Mouse (Mus musculus) liver, adult 2 months (tissue): ENCODE measurements around the gene Strap. TPM values are rescaled to one million over a fixed set of nuclear protein-coding genes. Genes with fewer than 3 reads are reported as not detected.

Experiments used
- DNase-seq: peaks from one replicate; pipeline ENCODE4 v3.0.0-alpha.2; 2011; ENCODE audit warnings: low read depth, low spot score; ENCODE audit errors: extremely low read depth
- H3K27ac ChIP-seq: fragments of 200-500 bp; replicated peaks from 2 replicates; pipeline ENCODE4 v1.5.1; 2012; ENCODE audit warnings: low read depth, mild to moderate bottlenecking, control low read depth, inconsistent platforms, low read length; ENCODE audit not compliant: insufficient read depth
- H3K27me3 ChIP-seq: fragments of 200-500 bp; 2 replicates; pipeline ENCODE4 v1.6.1; 2012; ENCODE audit warnings: mild to moderate bottlenecking, moderate library complexity, low read length, inconsistent platforms; ENCODE audit not compliant: control insufficient read depth, insufficient read depth
- H3K36me3 ChIP-seq: fragments of 200-500 bp; 2 replicates; pipeline ENCODE4 v1.6.1; 2012; ENCODE audit warnings: low read length, inconsistent platforms; ENCODE audit not compliant: control insufficient read depth, insufficient read depth
- H3K4me1 ChIP-seq: fragments of 200-500 bp; 2 replicates; pipeline ENCODE4 v1.6.1; 2011; ENCODE audit warnings: low read length; ENCODE audit not compliant: control insufficient read depth, insufficient read depth
- H3K4me3 ChIP-seq: fragments of 200-500 bp; 2 replicates; pipeline ENCODE4 v1.5.1; 2011; ENCODE audit warnings: low read depth, mild to moderate bottlenecking, control low read depth, low read length, moderate library complexity; ENCODE audit not compliant: insufficient read depth
- H3K79me2 ChIP-seq: fragments of 200-500 bp; 2 replicates; pipeline ENCODE4 v1.6.1; 2012; ENCODE audit warnings: inconsistent platforms, mild to moderate bottlenecking, low read length, moderate library complexity; ENCODE audit not compliant: control insufficient read depth, insufficient read depth
- H3K9ac ChIP-seq: fragments of 200-500 bp; 2 replicates; pipeline ENCODE4 v1.6.1; 2012; ENCODE audit warnings: low read depth, mild to moderate bottlenecking, control low read depth, inconsistent platforms, low read length
- CTCF ChIP-seq: fragments of 200-500 bp; IDR thresholded peaks from 2 replicates; pipeline ENCODE4 v1.5.1; 2011; ENCODE audit warnings: low read depth, low read length, control low read depth
- POLR2A ChIP-seq: fragments of 200-500 bp; IDR thresholded peaks from 2 replicates; pipeline ENCODE4 v1.6.1; 2011; ENCODE audit warnings: low read length, control low read depth; ENCODE audit not compliant: insufficient read depth; ENCODE audit errors: extremely low read depth
- WGBS: fragments of 180-500 bp; shearing (Covaris S2); methylation state at CpG from one replicate; pipeline ENCODE4 v1.1.7; 2018; 5-methylcytosine and 5-hydroxymethylcytosine counted together
- polyA plus RNA-seq: library from polyadenylated mRNA; depleted of rRNA; stranded (reverse); fragments of >200 nt; gene quantifications from 2 replicates; pipeline ENCODE4 v1.2.3, GENCODE M21; 2012; rRNA removed
- total RNA-seq: library from RNA; depleted of rRNA; stranded (reverse); fragments of >200 nt; gene quantifications from 2 replicates; pipeline ENCODE4 v1.2.3, GENCODE M21; 2014; rRNA removed

Gene Strap
- total and polyA plus RNA-seq, 2 experiments = 26.8 to 47.1 TPM

- TF ChIP-seq POLR2A (no peak), CTCF (no peak)
- H3K9ac ChIP-seq = no peak overlapping the region
- H3K36me3 ChIP-seq = peaks cover 7% of the 10 kb centered on the region; the same call in 1 of the 2 replicates
- no peak overlapping the region for H3K4me3 ChIP-seq
- DNase-seq = no peak
- no peaks in the 10 kb centered on the region for H3K79me2 ChIP-seq
- H3K4me1 ChIP-seq = peaks cover 2% of the 10 kb centered on the region; the same call in 1 of the 2 replicates
- no peak overlapping the region for H3K27ac ChIP-seq
- 84% methylated on average over 9 of the region's 9 CpGs for WGBS
- no peaks in the 10 kb centered on the region for H3K27me3 ChIP-seq
These were observed 54.2 kb downstream of the Strap start for GRCm38 (mm10) chr6:137788976-137789590.

- peaks cover 7% of the 10 kb centered on the region; the same call in 1 of the 2 replicates for H3K36me3 ChIP-seq
- H3K79me2 ChIP-seq = no peaks in the 10 kb centered on the region
- no peak overlapping the region for H3K4me3 ChIP-seq
- DNase-seq = no peak
- no peaks in the 10 kb centered on the region for H3K27me3 ChIP-seq
- H3K9ac ChIP-seq = no peak overlapping the region
- 40% methylated on average over 2 of the region's 2 CpGs for WGBS
- no peaks in the 10 kb centered on the region for H3K4me1 ChIP-seq
- no peak for TF ChIP-seq CTCF
- no peak for TF ChIP-seq POLR2A
- H3K27ac ChIP-seq = no peak overlapping the region
These were observed 54.8 kb downstream of the Strap start for GRCm38 (mm10) chr6:137789658-137790057.

DNA sequence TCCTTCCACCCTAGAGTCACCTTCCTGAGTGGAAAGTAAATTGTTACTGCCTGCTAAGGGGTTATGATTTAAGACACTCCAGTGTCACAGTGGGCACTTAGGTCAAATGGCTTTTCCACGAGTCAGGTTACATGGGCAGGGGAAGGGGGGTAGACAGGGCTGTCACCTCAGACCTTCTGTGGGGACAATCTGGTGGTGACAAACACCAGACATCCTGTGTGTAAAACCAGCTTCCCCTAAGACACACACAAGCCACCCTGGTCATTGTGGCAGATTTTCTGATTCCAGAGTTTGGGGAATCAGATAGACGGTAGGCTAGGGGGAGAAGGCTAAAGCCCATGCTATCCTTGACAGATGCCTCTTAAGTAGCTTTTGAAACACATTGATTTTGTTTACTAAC, 60.6 kb downstream of the Strap start:
- Histone ChIP-seq H3K9ac (no peak overlapping the region), H3K4me1 (no peaks in the 10 kb centered on the region), H3K4me3 (no peak overlapping the region), H3K79me2 (no peaks in the 10 kb centered on the region), H3K27me3 (no peaks in the 10 kb centered on the region), H3K36me3 (peaks cover 3% of the 10 kb centered on the region; the same call in 1 of the 2 replicates), H3K27ac (no peak overlapping the region)
- DNase-seq = no peak
- TF ChIP-seq CTCF (no peak), POLR2A (no peak)
- 70% methylated on average over 2 of the region's 2 CpGs for whole genome bisulfite sequencing

GRCm38 (mm10) chr6:137796596-137797567, 62.0 kb downstream of the Strap start:
- Histone ChIP-seq H3K9ac (no peak overlapping the region), H3K79me2 (no peaks in the 10 kb centered on the region), H3K4me1 (no peaks in the 10 kb centered on the region), H3K27ac (no peak overlapping the region), H3K4me3 (no peak overlapping the region), H3K27me3 (no peaks in the 10 kb centered on the region), H3K36me3 (peaks cover 3% of the 10 kb centered on the region; the same call in 1 of the 2 replicates)
- 84% methylated on average over 28 of the region's 29 CpGs for WGBS
- no peak for DNase-seq
- no peak for TF ChIP-seq POLR2A

DNA sequence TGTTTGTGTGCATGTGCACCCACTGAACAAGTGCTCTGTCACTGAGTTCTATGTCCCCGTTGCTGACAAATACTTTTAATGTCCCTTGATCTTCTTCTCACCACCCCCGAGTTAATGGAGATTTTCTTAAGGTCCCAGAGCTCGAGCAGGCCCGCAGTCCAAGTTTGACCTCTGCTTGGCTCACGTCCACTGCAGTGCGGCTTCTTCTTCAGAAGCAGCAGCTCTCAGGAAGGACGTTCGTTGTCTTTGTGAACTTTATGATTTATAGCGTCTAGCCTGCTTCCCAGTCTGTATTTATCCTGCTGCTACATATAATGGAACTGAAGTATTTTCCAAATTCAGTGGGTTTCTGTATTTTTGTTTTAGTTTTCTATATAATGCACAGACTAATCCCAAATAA, 64.4 kb downstream of the Strap start:
- Histone ChIP-seq H3K27ac (no peak overlapping the region), H3K4me3 (no peak overlapping the region), H3K9ac (no peak overlapping the region), H3K27me3 (no peaks in the 10 kb centered on the region), H3K4me1 (no peaks in the 10 kb centered on the region), H3K36me3 (peaks cover 1% of the 10 kb centered on the region; the same call in 1 of the 2 replicates), H3K79me2 (no peaks in the 10 kb centered on the region)
- DNase-seq = no peak
- TF ChIP-seq CTCF = no peak
- no peak for TF ChIP-seq POLR2A
- WGBS = 89% methylated on average over 9 of the region's 9 CpGs

Other genes starting within 250 kb of the Strap start
- 2.2 TPM in 2 replicates for gene Eps8, start 80.2 kb upstream of the Strap start, total RNA-seq
- gene Eps8, start 80.2 kb upstream of the Strap start, polyA plus RNA-seq = 0.67 and 0.89 TPM in 2 replicates
- gene Dera, start 19.5 kb downstream of the Strap start, total RNA-seq = 83.4 and 103 TPM in 2 replicates
- 42.8 and 47.1 TPM in 2 replicates for gene Dera, start 19.5 kb downstream of the Strap start, polyA plus RNA-seq